Mouse (Mus musculus): ENCODE results near the gene Sult5a1. TPM values are rescaled to one million over a fixed set of nuclear protein-coding genes. Genes with fewer than 3 reads are reported as not detected.
"Not testable (repeated sequence)": the region's sequence is repeated elsewhere in the genome, so short reads cannot be mapped to it uniquely, and the experiment has no call there.

The Sult5a1 gene
- total RNA-seq (2021), result under 1 TPM; 0.58 to 0.79 TPM

DNA sequence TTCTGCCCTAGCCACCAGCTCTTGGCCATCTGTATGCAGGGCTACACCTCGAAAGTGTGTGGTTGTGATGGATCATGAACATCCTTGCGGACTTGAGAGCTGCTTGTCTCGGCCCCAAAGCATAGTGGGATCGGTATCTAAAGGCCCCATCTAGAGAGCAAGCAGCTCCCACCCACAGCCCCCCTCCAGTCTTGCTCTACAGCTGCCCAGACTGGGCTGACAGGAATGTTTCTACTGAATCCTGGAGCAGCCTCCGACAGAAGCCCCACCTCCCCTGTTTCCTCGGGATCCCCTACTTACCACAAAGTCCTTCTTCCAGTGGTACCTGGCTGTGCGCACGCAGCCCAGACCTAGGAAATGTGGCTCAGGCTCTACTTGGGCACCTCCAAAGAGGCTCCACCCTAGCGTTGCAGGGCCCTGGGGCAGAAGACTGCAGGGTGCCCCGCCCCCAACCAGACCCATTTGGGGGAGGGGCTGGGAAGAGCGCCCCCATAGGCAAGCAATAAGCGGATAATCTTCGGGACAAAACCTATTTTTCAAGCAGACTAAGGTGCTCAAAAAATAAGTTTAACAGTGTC is at the start of gene Sult5a1:
TSS of gene Sult5a1 (minus strand) at position 428 of the 578 bp plus-strand sequence.
- DNase-seq, result no peak
- intact Hi-C loops (cut with DNase I), result loop anchor here (5.0 kb wide), 1 partner anchor 34 kb away; no protein-coding TSS in a partner anchor

DNA sequence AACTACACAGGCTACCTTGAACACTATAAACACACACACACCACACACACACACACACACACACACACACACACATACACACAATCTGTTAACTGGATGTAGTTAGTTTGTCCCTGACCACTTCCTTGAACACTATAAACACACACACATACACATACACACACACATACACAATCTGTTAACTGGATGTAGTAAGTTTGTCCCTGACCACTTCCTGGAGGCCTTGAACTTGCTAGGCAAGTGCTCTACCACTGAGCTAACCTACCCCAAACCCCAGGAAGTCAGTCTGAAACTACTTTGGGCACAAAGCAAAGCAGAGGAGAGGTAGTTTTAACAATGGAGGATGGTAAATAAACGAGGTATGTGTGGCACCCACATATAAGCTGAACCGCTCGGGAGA is 45.5 kb upstream of the Sult5a1 start:
- intact Hi-C loops (cut with DNase I), result loop anchor here (5.0 to 10.0 kb wide), 2 partner anchors 299 to 366 kb away; no protein-coding TSS in a partner anchor
- DNase-seq, result no peak

DNA sequence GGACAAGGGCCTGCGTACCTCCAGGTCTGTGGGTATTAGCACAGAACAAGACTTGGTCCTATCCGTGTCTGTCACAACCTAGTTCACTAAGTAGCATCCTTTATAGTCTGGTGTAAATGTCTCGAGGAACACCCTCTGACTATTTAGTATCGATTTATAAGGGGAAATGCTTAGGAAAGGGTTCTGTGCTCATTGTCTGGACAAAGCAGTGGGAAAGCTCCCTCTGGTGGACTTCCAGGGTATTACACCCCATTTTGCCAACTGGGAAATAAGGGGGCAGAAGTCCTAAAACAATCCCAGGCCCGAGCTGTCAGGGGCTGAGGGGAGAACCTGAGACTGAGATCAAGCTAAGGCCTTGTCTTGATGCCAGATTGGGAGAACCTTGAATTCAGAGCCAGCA is 44.2 kb upstream of the Sult5a1 start:
- peak; percentile 79 to 82 for DNase-seq
- intact Hi-C loops (cut with DNase I), result loop anchor here (1.0 to 10.0 kb wide), 3 partner anchors 96 to 365 kb away; no protein-coding TSS in a partner anchor

DNA sequence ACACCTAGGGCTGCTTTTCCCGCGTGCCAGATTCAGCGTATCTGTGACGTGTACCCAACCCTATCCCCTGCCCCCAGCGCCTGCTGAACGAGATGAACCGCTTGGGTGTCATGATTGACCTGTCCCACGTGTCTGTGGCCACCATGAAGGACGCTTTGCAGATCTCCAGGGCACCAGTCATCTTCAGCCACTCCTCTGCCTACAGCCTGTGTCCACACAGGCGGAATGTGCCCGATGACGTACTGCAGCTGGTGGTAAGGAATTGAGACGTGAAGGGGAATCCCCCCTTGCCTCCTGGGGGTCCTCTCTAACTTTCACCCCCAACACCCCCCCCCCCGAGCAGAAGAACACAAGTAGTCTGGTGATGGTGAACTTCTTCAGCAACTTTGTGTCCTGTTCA is 41.7 kb upstream of the Sult5a1 start:
- intact Hi-C loops (cut with DNase I), result loop anchor here (5.0 to 10.0 kb wide), 2 partner anchors 295 to 363 kb away; no protein-coding TSS in a partner anchor
- no peak for DNase-seq

- DNase-seq; intact Hi-C loops (cut with DNase I): not testable (repeated sequence)
Observed at GRCm38 (mm10) chr8:123197016-123197415, 38.9 kb upstream of the Sult5a1 start.

DNA sequence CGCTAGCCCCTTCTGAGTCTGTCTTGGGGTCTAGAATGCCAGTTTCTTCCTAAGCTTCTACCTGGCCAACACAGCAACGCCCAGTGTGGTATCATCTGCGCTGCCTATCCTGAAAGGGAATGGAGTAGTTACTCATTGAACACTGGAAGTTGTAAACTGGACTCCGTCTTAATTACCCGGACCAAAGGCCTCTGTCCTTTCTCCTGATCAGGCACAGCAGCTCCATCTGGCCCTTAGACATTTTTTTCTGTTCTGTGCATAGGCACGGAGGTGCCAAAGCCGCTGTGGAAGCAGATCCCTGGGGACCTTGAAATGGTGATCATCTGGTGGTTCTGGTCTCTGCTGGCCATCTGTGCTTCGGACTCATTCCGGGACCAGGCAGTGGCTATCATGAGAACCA is 35.7 kb upstream of the Sult5a1 start:
- intact Hi-C loops (cut with DNase I), result loop anchor here (5.0 kb wide), 1 partner anchor 36 kb away; the partner anchor contains the start of gene Sult5a1

GRCm38 (mm10) chr8:123191908-123192307 is 33.8 kb upstream of the Sult5a1 start:
- intact Hi-C loops (cut with DNase I), result loop anchor here (5.0 kb wide), 1 partner anchor 35 kb away; the partner anchor contains the start of gene Sult5a1
- no peak for DNase-seq

More for the DNA sequence above, 35.7 kb upstream of the Sult5a1 start:
- DNase-seq, result no peak

DNA sequence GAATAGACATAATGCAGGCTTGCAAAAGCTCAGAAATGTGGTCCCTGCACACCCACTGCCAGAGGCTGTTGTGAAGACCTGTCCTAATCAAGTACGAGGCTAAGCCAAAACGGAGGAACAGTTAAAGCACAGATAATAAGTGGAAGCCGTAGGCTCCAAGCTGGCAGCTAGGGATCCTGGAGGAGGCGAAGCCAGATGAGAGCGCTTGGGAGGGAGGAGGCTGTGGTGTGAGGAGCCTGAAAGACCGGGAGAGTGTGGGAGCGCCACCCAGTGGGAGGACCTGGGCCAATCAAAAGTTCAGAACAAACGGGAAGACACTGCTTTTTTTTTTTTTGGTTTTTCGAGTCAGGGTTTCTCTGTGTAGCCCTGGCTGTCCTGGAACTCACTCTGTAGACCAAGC is 32.6 kb upstream of the Sult5a1 start:
- DNase-seq, result peak; percentile 65 to 78
- intact Hi-C loops (cut with DNase I), result loop anchor here (5.0 kb wide), 1 partner anchor 33 kb away; the partner anchor contains the start of gene Sult5a1

DNA sequence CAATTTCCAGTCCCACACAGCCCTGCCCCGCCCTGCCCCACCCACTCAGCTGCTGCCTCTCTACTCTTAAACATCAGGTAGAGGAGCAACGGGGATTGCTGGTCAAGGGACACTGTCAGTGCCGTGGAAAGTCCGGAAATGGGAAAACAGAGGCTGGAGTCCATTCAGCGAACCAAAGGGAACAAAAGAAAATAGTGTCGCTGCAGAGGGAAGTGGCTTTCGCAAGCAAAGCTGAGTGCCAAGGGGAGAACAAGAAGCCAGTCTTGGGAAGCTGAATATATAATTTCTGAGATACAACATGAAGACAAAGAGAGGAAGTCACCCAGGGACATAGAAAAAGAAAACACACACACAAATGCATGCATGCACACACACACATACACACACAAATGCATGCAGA is 30.7 kb upstream of the Sult5a1 start:
- intact Hi-C loops (cut with DNase I), result no loop called here
- no peak for DNase-seq

DNA sequence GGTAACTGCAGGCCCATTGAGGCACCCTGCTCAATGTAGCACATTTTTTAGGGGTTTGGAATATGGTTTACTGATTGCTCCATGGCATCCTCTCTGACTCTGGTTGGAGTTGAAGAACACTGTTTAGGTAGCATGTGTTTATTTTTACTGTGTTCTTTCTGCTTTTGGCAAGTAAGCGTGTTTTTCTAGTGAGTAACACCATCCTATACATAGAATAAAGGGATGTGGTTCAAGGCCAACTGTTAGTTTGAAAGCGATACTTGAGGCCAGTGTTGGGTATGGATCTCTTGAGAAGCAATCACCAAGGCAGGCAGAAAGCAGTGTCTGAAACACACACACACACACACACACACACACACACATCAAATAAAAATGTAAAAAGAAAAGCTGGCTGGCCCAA is 29.9 kb upstream of the Sult5a1 start:
- DNase-seq, result no peak
- intact Hi-C loops (cut with DNase I), result no loop called here

DNA sequence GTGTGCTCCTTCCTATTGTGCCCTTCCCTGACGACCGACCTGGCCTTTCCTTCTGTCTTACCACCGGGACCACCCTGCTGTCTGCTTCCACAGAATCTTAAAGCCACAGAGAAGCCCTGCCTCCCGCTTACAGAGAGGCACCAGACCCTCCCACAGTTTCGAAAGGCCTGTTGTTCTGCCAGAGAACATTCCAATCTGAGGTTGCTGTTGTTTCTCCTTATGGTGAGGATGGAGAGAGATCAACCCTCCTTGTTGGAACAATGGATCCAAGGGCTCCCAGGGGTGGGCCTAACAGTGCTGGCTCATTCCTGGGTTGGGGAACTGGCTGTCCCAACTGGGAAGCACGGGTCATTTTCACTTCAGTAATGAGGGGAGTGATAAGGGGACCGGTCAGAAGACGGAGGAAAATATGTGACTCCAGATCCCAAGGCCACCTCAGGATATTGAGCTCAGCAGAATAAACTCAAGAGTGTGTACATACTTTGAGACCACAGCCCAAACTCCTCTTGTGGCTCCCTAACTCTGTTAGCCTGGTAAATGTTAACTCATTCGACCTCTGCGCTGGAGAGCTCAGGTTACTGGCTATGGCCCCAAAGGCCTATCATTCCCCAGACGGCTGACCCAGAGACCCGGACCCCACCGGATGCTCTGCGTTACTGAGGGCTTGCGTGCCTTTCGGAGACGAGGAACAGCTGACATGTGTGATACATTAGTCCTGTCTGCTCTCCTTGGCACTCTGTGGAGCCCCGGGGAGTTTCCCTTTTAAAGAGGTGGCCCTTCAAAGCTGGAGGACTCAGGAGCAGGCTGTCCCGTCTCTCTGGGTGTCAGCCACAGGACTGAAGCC is 27.7 kb upstream of the Sult5a1 start, which contains the start of gene Dpep1:
TSS of gene Dpep1 (plus strand) at position 677 of the 844 bp plus-strand sequence.
- intact Hi-C loops (cut with DNase I), result no loop called here
- DNase-seq, result peak; percentile 57 to 69

- peak; percentile 59 to 66 for DNase-seq
- intact Hi-C loops (cut with DNase I), result no loop called here
Observed at GRCm38 (mm10) chr8:123181391-123181790, 23.3 kb upstream of the Sult5a1 start.

DNA sequence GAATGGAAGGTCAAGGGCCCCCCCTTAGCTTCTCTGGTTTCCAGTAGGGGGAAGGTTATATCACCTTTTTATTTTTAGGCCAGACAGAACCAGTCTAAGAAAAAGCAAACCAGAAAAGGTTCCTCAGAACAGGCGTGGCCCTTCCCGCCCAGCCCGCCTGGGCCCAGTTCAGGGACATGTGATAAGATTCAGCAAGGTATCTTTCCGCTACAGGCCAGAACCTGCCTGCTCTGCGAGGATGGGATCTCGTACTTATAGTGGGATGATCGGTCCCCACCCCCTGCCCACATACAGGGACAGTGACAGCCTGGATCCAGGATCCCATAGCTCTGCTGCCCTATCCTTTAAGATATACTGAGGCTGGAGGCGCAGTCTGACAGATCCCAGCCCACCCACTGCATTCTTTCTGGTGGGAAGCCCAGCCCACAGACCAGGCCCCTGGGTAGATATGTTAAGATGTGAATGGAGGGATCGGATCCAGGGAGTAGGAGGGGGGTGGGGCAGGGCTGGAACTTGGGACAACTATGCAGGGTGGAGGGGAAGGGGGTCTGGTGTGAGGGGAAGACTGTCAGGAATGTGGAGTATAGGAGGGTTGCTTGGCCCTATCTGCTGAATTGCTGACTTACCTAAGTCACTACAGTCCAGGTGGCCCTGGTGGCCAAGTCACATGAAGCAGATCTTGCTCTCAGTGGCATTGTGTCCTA is 1.9 kb downstream of the Sult5a1 start:
- DNase-seq, result no peak
- intact Hi-C loops (cut with DNase I), result loop anchor here (5.0 kb wide), 1 partner anchor 36 kb away; no protein-coding TSS in a partner anchor

GRCm38 (mm10) chr8:123155177-123155576 is 2.9 kb downstream of the Sult5a1 start:
- intact Hi-C loops (cut with DNase I), result loop anchor here (2.0 to 5.0 kb wide), 2 partner anchors 37 to 48 kb away; no protein-coding TSS in a partner anchor
- no peak for DNase-seq

GRCm38 (mm10) chr8:123150737-123151171 is 7.4 kb downstream of the Sult5a1 start:
- intact Hi-C loops (cut with DNase I), result no loop called here
- DNase-seq, result no peak

- DNase-seq, result peak; percentile 29 to 30
- intact Hi-C loops (cut with DNase I), result no loop called here
Observed at GRCm38 (mm10) chr8:123146390-123146789, 11.7 kb downstream of the Sult5a1 start.

DNA sequence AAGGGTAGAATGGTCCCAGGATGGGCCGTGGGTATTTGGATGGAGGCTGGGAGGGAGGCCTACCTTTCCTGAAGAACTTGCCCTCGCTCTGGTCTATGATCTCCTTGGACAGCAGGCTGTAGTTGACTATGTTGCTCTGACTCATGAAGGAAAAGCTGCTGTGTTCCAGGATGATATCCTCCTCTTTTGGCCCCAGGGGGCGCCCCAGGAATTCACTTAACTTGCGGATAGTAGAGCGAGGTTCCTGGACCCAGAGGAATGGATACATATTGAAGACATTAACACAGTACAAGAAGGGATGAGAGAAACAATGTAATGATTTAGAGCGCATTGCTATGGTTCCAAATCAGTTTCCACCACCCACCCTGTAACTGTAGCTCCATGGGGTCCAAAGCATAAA is 12.8 kb downstream of the Sult5a1 start:
- peak; percentile 45 to 59 for DNase-seq
- intact Hi-C loops (cut with DNase I), result no loop called here

GRCm38 (mm10) chr8:123141741-123142462 is 16.2 kb downstream of the Sult5a1 start:
- peak; percentile 79 to 88 for DNase-seq
- intact Hi-C loops (cut with DNase I), result no loop called here

DNA sequence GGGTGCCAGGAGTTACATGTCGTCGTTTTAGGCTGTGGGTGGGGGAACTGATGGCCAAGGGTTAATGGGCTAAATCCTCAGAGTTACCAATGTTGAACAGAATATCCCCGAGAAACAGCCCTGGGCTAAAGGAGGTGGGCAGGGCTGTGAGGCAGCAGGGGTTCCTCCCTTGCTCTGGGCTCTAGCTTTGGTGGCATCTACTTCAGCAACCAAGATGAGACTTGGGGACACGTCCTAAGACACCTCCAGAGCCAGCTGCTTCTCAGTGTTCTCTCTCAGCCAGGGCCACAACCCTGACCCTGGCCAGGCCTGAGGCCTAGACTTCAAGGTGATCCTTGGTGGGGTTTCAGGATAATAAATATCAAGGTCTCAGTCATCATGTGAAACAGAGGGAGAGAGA is 19.4 kb downstream of the Sult5a1 start:
- DNase-seq, result no peak
- intact Hi-C loops (cut with DNase I), result no loop called here

DNA sequence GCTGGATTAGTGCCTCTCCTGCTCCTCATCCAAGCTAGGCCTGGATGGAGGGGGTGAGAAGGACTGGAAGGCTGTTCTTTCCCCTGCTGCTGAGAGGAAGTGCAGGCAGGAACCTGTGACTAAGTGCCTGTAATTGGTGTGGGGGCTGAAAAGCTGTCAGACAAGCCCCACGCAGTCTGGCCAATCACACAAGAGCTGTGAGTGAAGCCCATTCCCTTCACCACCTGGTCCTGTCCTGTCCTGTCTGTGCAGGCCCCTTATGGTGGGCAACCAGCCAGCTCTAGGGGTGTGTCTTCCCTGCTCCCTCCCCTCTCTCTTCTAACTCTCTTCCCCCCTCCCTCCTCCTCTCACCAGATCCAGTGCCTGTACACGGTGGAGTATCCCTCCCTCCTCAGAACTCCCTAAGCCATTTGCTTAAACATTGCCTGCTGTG is 20.5 kb downstream of the Sult5a1 start:
- peak; percentile 25 to 30 for DNase-seq

More for the DNA sequence above, 20.5 kb downstream of the Sult5a1 start:
- intact Hi-C loops (cut with DNase I), result no loop called here

All from heart, postnatal 36 days (tissue).